Mouse (Mus musculus) heart, adult 8-10 months (tissue): ENCODE measurements around the gene Dynlt1b. TPM values are rescaled to one million over a fixed set of nuclear protein-coding genes. Genes with fewer than 3 reads are reported as not detected.
"Not testable (repeated sequence)": the region's sequence is repeated elsewhere in the genome, so short reads cannot be mapped to it uniquely, and the experiment has no call there.

ENCODE experiments used
- DNase-seq: peaks from one replicate; pipeline ENCODE4 v3.0.0; 2022; ENCODE audit warnings: low spot score
- total RNA-seq, 4 experiments: library from RNA; stranded (reverse); gene quantifications; 2 replicates each; pipeline ENCODE4 v1.2.4; 2022

The Dynlt1b gene
- total RNA-seq, 4 experiments from 2014 or later = 35.1 to 40.2 (median 38.2) TPM

GRCm38 (mm10) chr17:6422805-6423204, 7.1 kb upstream of the Dynlt1b start:
- not testable (repeated sequence) for DNase-seq

- DNase-seq = peak; percentile 51
These were observed 5.5 kb upstream of the Dynlt1b start for GRCm38 (mm10) chr17:6424294-6424980.

- DNase-seq = not testable (repeated sequence)
These were observed 4.6 kb upstream of the Dynlt1b start for GRCm38 (mm10) chr17:6425325-6425724.

- not testable (repeated sequence) for DNase-seq
These were observed 3.0 kb upstream of the Dynlt1b start for GRCm38 (mm10) chr17:6426869-6427268.

GRCm38 (mm10) chr17:6428926-6429325, 986 bp upstream of the Dynlt1b start:
- not testable (repeated sequence) for DNase-seq

GRCm38 (mm10) chr17:6430410-6431001, 594 bp downstream of the Dynlt1b start:
- not testable (repeated sequence) for DNase-seq

GRCm38 (mm10) chr17:6432456-6432855, 2.5 kb downstream of the Dynlt1b start:
- DNase-seq = not testable (repeated sequence)

- DNase-seq = not testable (repeated sequence)
These were observed 3.8 kb downstream of the Dynlt1b start for GRCm38 (mm10) chr17:6433691-6434090.

- not testable (repeated sequence) for DNase-seq
These were observed 8.2 kb downstream of the Dynlt1b start for GRCm38 (mm10) chr17:6438080-6438479.

GRCm38 (mm10) chr17:6439913-6440312, 10.0 kb downstream of the Dynlt1b start:
- not testable (repeated sequence) for DNase-seq

GRCm38 (mm10) chr17:6440493-6441077, 10.7 kb downstream of the Dynlt1b start:
- DNase-seq = not testable (repeated sequence)

GRCm38 (mm10) chr17:6441254-6441653, 11.3 kb downstream of the Dynlt1b start:
- DNase-seq = not testable (repeated sequence)

- DNase-seq = not testable (repeated sequence)
These were observed 12.6 kb downstream of the Dynlt1b start for GRCm38 (mm10) chr17:6442513-6442912.

- not testable (repeated sequence) for DNase-seq
These were observed 16.1 kb downstream of the Dynlt1b start for GRCm38 (mm10) chr17:6445794-6446587.

- not testable (repeated sequence) for DNase-seq
These were observed 18.4 kb downstream of the Dynlt1b start for GRCm38 (mm10) chr17:6448293-6448692.

- not testable (repeated sequence) for DNase-seq
These were observed 19.3 kb downstream of the Dynlt1b start for GRCm38 (mm10) chr17:6449166-6449565.

GRCm38 (mm10) chr17:6451205-6451604, 21.3 kb downstream of the Dynlt1b start:
- not testable (repeated sequence) for DNase-seq

GRCm38 (mm10) chr17:6452689-6453088, 22.8 kb downstream of the Dynlt1b start:
- DNase-seq = not testable (repeated sequence)

- DNase-seq = not testable (repeated sequence)
These were observed 24.8 kb downstream of the Dynlt1b start for GRCm38 (mm10) chr17:6454703-6455102.

GRCm38 (mm10) chr17:6455883-6456282, 26.0 kb downstream of the Dynlt1b start:
- DNase-seq = not testable (repeated sequence)

GRCm38 (mm10) chr17:6456614-6457402, 26.9 kb downstream of the Dynlt1b start:
- DNase-seq = not testable (repeated sequence)
